Mouse (Mus musculus) 416B (cell line): ENCODE measurements at regions not wholly inside any gene's neighbourhood (a gene's known extent, or its start where the extent isn't known, plus 50 kb on each side); places are given as distances from the start of the nearest gene placed in this dataset.
"Not testable (repeated sequence)": the region's sequence is repeated elsewhere in the genome, so short reads cannot be mapped to it uniquely, and the experiment has no call there.

Experiments
- DNase-seq: peaks from one replicate; pipeline ENCODE4 v3.0.0; 2011; ENCODE audit warnings: low read depth

DNA sequence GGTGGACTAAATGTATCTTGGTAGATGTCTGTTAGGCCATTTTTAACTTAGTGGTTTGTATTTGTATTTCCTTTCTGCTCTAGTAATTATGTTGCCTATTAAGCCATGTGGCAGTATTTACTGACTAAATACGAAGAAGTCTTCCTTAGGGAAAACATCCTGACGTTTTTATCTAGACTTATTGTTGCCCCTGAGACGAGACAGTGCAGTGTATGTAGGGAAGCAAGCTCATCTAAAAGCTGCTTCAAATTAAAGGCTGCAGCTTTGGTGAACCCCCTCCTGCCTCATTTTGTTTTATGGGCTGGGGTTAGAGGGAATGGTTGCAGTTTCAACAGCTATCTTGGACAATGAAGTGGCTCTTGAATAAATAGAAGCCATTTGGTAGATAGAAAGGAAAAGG lies 54.6 kb upstream of the C1galt1 start:
- no peak for DNase-seq

DNA sequence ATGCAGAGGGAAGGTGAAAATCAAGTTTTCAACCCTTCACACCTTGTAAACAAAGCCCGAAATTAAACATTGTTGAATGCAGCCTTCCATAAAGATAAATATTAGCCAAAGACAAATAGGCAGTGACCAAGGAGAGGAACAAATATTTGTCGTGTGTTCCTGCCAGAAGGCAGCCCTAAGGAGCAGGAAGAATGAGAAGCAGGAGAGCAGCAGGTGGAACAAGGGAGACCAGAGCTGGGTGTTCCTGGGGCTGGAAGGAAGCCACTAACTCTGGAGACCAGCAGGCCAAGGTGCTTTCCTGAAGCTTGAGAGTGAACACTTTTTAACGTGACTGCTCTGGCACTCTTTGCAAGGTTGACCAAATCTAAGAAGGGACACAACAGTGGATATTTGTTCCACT lies 55.6 kb upstream of the C1galt1 start:
- no peak for DNase-seq

DNA sequence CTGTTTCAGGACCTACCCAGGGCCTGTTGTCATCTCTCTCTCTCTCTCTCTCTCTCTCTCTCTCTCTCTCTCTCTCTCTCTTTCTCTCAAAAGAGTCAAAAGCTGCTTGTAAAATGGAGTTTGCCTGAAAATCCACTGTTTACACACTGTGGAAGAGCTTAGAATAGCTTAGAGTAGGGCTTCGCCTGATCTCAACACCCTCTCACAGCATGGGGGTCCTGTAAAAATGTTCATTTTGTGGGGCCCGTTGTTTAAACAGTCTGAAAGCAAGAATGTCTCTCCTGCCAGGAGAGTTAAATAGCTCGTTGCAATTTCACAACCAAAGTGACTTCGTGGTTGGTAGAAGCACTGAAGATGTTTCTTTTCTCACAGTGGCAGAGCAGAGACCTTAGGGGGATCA lies 59.2 kb upstream of the C1galt1 start:
- no peak for DNase-seq

DNA sequence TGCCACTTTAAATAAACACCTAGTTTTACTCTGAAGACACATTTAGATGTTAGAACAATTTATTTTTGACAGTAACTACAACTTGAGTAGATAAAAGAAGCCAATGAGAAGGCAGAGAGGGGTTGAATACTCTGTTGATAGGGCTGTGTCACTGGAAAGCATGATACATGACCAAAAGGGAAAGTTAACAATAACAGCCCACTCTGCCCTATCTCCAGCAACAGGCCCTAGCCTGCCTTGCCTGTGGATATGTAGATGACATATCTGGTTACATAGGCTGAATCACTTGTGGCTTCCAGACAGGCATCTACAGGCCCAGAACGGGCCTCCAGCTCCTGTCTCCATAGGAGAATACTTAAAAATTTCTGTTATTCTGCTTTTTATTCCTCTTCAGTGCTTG lies 61.6 kb upstream of the C1galt1 start:
- peak; percentile 14 for DNase-seq

DNA sequence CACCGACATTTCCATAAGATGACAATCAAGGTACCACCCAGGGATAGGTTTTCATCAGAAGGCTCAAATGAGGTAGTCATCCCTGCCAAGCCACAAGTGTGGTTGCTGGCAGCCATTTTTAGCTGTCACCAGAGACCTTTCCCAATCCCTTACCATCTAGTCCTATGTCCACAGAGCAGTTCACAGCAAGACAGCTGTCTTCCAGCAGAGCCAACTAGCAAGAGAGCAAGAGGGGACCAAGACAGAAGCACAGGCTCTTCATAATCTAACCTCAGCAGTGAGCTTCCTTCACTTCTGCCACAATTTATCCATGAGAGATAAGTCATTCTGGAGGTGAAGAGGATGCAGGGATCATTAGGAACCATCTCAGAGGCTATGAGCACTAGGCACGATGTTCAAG lies 64.7 kb upstream of the C1galt1 start:
- no peak for DNase-seq

DNA sequence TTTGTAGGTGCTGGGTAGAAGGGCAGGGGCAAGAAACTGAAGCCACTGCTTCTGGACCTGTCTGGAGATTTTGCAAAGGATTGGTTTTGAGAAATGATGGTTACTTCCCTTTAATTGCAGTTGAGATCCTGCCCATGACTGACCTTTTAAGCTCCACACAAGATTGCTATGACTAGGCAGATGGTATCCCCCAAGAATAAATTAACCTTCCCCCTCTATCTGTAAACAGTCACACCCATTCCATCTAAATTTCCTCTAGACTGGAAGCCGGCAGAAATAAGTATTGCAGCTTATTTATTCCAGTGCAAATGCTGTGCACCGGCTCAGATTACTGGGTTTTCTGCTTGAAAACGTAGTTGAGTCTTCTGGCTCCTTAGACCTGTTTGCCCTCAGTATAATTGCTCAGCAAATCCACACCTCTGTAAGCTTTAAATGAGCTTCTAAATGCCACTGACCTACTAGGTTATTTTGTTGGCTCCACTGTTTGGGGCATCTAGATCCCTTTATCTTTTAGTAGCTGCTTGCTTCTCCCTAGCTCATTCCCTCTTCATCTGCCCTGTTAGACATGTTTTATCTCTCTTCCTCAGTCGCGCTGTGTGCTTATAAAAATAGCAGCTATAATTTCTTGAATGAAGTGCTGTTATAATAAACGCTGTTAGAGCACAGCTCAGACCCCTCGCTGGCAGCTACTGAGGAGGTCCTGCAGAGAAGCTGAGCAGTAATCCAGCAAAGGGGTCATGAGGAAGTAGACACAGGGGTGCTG lies 65.8 kb upstream of the C1galt1 start:
- no peak for DNase-seq

DNA sequence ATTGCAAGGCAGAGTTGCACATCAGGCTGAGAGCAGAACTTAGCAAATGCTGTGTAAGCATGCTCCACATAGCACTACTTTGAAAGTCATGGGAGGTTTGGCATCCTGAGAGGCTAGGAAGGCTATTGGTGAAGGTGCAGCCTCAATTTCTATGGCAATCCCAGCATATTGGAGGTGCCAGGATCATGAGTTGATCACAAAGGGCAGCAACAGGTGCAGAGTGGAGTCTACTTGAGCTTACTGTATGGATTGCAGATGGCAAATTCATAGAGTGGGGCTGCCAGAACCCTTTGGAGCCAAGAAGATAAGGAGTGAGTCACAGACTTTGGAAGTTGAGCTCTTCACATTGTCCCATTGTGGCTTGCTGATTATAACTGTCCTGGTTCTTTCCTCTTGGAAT lies 75.4 kb upstream of the Asns start:
- no peak for DNase-seq

DNA sequence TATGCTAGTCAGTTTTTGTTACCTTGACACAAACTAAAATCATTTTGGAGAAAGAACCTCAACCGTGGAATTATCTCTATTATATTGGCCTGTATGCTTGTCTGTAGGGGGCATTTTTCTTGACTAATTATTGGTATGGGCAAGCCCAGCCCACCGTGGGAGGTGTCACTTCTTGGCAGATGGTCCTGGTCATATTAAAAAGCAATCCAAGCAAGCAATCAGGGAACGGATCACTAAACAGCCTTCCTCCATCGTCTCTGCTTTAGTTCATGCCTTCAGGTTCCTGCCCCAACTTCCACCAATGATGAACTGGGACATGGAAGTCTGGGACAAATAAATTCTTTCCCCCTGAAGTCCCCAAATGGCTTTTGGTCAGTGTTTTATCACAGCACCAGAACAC lies 74.6 kb upstream of the Asns start:
- DNase-seq = no peak

DNA sequence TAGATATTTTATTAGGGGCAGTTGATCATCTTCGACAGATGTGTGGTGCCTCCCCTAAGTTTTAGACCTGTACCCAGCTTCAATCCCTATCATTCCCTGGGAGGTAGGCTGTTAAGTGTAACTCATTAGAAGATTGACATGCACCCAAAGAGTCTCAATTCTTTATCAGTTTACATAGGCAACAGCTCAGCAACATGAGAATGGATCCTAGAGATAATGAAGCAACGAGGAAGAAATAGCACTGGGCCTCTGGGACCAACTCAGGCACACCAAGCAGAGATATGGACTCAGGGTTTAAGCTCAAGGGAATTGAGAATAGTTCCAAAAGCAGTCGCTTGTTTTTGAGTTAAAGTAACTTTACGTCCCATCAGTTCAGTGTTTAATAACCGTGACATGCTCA lies 66.3 kb upstream of the Asns start:
- no peak for DNase-seq

DNA sequence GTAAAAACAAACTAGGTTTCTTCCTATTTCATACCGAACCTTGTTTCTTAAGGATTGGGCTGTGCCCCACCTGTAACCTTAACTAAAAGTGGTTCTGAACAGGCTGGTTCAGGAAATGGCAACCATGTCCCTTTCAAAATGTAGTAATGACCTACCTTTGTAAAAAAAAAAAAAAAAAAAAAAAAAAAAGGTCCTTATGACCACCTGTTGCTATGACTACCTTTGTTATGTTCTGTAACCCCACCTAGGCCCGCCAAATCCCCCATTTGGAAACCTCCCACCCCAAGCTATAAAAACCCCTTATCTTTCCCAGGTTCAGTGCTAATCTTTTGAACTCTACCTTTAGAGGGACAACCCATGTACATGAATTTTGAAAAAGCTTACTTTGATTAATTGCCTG lies 60.8 kb upstream of the Asns start:
- DNase-seq = no peak

DNA sequence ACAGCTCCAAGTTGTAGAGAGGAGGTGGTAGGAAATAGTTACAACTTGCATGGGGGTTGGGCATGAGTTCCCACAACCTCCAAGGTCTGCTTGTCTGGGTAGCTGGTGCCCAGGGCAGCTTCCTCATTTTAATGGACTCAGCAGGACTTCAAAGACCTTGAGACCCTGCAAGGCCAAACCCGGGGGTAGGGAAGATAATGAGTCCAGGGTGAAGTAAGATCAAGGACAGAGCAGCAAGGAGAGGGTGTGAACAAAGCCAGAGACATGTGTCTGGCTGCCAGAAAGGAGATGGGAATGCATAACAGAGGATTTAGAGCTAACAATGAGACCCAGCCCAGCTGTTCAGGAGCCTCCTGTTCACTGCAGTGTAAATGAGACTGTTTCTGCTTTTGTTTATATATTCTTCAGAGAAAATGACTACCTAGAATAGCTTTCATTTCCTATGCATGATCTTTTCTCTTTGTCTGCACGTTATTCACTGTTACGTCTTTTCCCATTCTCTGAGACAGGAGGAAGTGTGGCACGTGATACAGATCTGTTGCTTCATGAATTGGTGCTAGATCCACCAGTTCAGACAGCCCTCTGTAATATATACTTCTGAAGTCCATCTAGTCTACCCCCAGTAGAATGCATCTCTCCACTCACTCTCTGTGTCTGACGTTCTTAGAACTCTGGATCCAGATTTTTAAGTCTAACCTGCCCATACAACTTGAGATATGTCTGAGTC lies 60.0 kb upstream of the Asns start:
- DNase-seq = peak; percentile 16

DNA sequence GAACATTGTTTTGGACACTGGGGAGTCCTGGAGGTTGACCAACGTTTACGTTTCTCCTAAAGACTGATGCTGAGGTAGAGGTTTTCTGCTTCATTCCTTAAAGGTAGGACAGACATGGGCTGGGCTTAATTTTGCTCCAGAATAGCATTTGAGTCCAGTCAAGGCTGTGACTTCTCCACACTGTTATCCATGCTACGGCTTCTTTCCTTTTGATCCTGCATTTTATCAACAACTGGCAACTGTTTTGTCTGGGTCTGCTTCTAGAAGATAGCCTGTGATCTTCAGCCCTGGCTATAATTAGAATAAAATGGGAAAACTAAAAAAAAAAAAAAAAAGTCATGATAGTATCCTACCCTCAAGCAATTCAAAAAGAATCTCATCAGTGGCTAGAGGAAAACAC lies 55.5 kb upstream of the Asns start:
- DNase-seq = no peak

DNA sequence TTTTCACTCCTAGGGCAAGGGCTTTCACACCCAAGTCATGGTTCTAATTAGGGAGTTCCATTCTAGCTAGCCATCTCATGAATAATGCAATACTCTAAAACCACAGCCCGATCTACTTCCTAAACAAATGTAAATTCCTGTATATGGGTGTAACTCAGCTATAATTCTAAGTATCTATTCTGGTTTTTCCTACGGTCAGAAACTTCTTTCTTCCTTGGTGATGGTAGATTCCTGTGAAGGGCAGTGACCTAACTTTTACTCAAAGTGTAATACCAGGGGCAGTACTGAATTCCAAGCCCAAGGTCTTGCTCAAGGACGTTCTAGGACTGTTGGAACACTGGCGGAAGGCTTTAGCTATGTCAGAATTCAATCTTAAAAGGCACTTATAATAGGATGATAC lies 51.2 kb upstream of the Asns start:
- DNase-seq = not testable (repeated sequence)
